8 mouse cellular contexts compared by ENCODE assay signal in genomic region chr2:18027448-18028139, GRCm38 (mm10). TPM values are rescaled to one million over a fixed set of nuclear protein-coding genes. Genes with fewer than 3 reads are reported as not detected.
A peak's percentile ranks its signal among the peaks of the same experiment; 100 is the strongest.
DNase-seq lines count a peak whose midpoint lies in the region; ATAC-seq and TF ChIP-seq lines count a peak whose summit lies in the region.

No protein-coding gene starts in this region.

- peak; percentile 85 for TF ChIP-seq CTCF in bone marrow macrophage, adult 2 months (IDR thresholded peaks at IDR 0.05; ENCODE audit: low read depth, low read length)
- TF ChIP-seq CTCF in embryonic fibroblast, embryonic 13.5 days (IDR thresholded peaks at IDR 0.05; ENCODE audit: borderline replicate concordance, insufficient read depth, low read length) = peak; percentile 64; the same call in 1 of the 2 replicates
- TF ChIP-seq CTCF in liver, adult 2 months (IDR thresholded peaks at IDR 0.05; ENCODE audit: low read depth, low read length) = peak; percentile 90

- peak; percentile 93 for DNase-seq in A20 (ENCODE audit: low read depth, low spot score)
- DNase-seq in liver, adult 2 months (ENCODE audit: extremely low read depth, low read depth, low spot score) = peak; percentile 74
- DNase-seq in splenic B cell, adult 2 months (ENCODE audit: low read depth, low spot score) = peak; percentile 91

- no peaks in the 10 kb centered on the region for H3K36me3 ChIP-seq in heart, embryonic 11.5 days (ENCODE audit: control insufficient read depth, insufficient read depth, low read length)
- no peaks in the 10 kb centered on the region for H3K36me3 ChIP-seq in kidney, embryonic 16.5 days (ENCODE audit: insufficient read depth, low read length)
- no peaks in the 10 kb centered on the region for H3K36me3 ChIP-seq in liver, adult 2 months (ENCODE audit: control insufficient read depth, insufficient read depth, low read length)
- H3K36me3 ChIP-seq in myocyte (ENCODE audit: control insufficient read depth, insufficient read depth) = no peaks in the 10 kb centered on the region
- H3K36me3 ChIP-seq in splenic B cell, adult 2 months (ENCODE audit: control insufficient read depth, insufficient read depth, low read length, poor library complexity, severe bottlenecking) = no peaks in the 10 kb centered on the region

- H3K27me3 ChIP-seq in heart, embryonic 11.5 days (ENCODE audit: control insufficient read depth, insufficient read depth, low read length) = no peaks in the 10 kb centered on the region
- no peaks in the 10 kb centered on the region for H3K27me3 ChIP-seq in kidney, embryonic 16.5 days (ENCODE audit: insufficient read depth, low read length)
- no peaks in the 10 kb centered on the region for H3K27me3 ChIP-seq in liver, adult 2 months (ENCODE audit: control insufficient read depth, insufficient read depth, low read length)
- H3K27me3 ChIP-seq in myocyte (ENCODE audit: control insufficient read depth, insufficient read depth, insufficient read length) = no peaks in the 10 kb centered on the region
- peaks cover 2% of the 10 kb centered on the region; the same call in 1 of the 2 replicates for H3K27me3 ChIP-seq in splenic B cell, adult 2 months (ENCODE audit: control insufficient read depth, insufficient read depth, low read length, poor library complexity, severe bottlenecking)

- no peak overlapping the region; the same call in 1 of the 2 replicates for H3K27ac ChIP-seq in bone marrow macrophage, adult 2 months (ENCODE audit: insufficient read depth, low read depth, low read length)
- H3K27ac ChIP-seq in embryonic fibroblast, embryonic 13.5 days (ENCODE audit: insufficient read depth, low read length) = peak overlapping the region; percentile 86
- peak overlapping the region; percentile 100 for H3K27ac ChIP-seq in heart, embryonic 11.5 days (ENCODE audit: low read depth, low read length)
- H3K27ac ChIP-seq in kidney, embryonic 16.5 days (ENCODE audit: low read length) = peak overlapping the region; percentile 100
- H3K27ac ChIP-seq in liver, adult 2 months (replicated peaks; ENCODE audit: insufficient read depth, low read depth, low read length) = peak overlapping the region; percentile 81

- peak overlapping the region; percentile 98 for H3K4me2 ChIP-seq in heart, embryonic 11.5 days
- peak overlapping the region; percentile 90 for H3K4me2 ChIP-seq in kidney, embryonic 16.5 days (replicated peaks; ENCODE audit: low read depth, low read length)
- peak overlapping the region; percentile 78 for H3K4me2 ChIP-seq in myocyte (ENCODE audit: low read depth)

- TF ChIP-seq POLR2A in bone marrow macrophage, adult 2 months (IDR thresholded peaks at IDR 0.05; ENCODE audit: borderline replicate concordance, low read depth, low read length) = no peak
- TF ChIP-seq POLR2A in embryonic fibroblast, embryonic 13.5 days (IDR thresholded peaks at IDR 0.05; ENCODE audit: low read depth, low read length) = peak; percentile 69
- TF ChIP-seq POLR2A in liver, adult 2 months (IDR thresholded peaks at IDR 0.05; ENCODE audit: extremely low read depth, insufficient read depth, low read length) = 0 out of 2 replicates have a peak, but pooled peaks have one; percentile 24
- peak; percentile 33 for TF ChIP-seq POLR2A in myocyte (IDR thresholded peaks at IDR 0.05; ENCODE audit: insufficient read length, low read depth)

- H3K9ac ChIP-seq in heart, embryonic 11.5 days (ENCODE audit: low read depth, low read length) = peak overlapping the region; percentile 98
- H3K9ac ChIP-seq in kidney, embryonic 16.5 days (replicated peaks; ENCODE audit: low read length) = peak overlapping the region; percentile 75
- peak overlapping the region; percentile 77 for H3K9ac ChIP-seq in liver, adult 2 months (ENCODE audit: low read depth, low read length)

- no peaks in the 10 kb centered on the region for H3K4me1 ChIP-seq in bone marrow macrophage, adult 2 months (ENCODE audit: control insufficient read depth, insufficient read depth, low read length)
- no peaks in the 10 kb centered on the region for H3K4me1 ChIP-seq in embryonic fibroblast, embryonic 13.5 days (ENCODE audit: control insufficient read depth, insufficient read depth, low read length)
- H3K4me1 ChIP-seq in heart, embryonic 11.5 days (ENCODE audit: control insufficient read depth, insufficient read depth, low read length) = peaks cover 21% of the 10 kb centered on the region
- H3K4me1 ChIP-seq in kidney, embryonic 16.5 days (ENCODE audit: insufficient read depth, low read length) = peaks cover 34% of the 10 kb centered on the region
- H3K4me1 ChIP-seq in liver, adult 2 months (ENCODE audit: control insufficient read depth, insufficient read depth, low read length) = 0 out of 2 replicates have a peak, but pooled peaks cover 5% of the 10 kb centered on the region

- ATAC-seq in heart, embryonic 11.5 days (replicated peaks; ENCODE audit: insufficient number of reproducible peaks, low FRiP score, low TSS enrichment) = peak; percentile 86
- peak; percentile 94 for ATAC-seq in kidney, embryonic 16.5 days (ENCODE audit: low FRiP score, low TSS enrichment)

- under 1% methylated on average over 44 of the region's 44 CpGs for WGBS in heart, embryonic 11.5 days (ENCODE audit: insufficient replicate concordance)
- WGBS in kidney, embryonic 16.5 days = under 1% methylated on average over 40 of the region's 44 CpGs
- 2% methylated on average over 44 of the region's 44 CpGs for WGBS in liver, adult 2 months

- no peaks in the 10 kb centered on the region for H3K9me3 ChIP-seq in heart, embryonic 11.5 days (replicated peaks; ENCODE audit: control insufficient read depth, low read length)
- H3K9me3 ChIP-seq in kidney, embryonic 16.5 days (ENCODE audit: low read length) = no peaks in the 10 kb centered on the region

- H3K4me3 ChIP-seq in bone marrow macrophage, adult 2 months (ENCODE audit: insufficient read depth, low read length) = peak overlapping the region; percentile 72
- peak overlapping the region; percentile 48 for H3K4me3 ChIP-seq in embryonic fibroblast, embryonic 13.5 days (ENCODE audit: insufficient read depth, low read length)
- peak overlapping the region; percentile 73 for H3K4me3 ChIP-seq in heart, embryonic 11.5 days (ENCODE audit: low read depth, low read length)
- H3K4me3 ChIP-seq in kidney, embryonic 16.5 days (ENCODE audit: low read length) = peak overlapping the region; percentile 61
- H3K4me3 ChIP-seq in liver, adult 2 months (ENCODE audit: insufficient read depth, low read depth, low read length) = peak overlapping the region; percentile 90
- H3K4me3 ChIP-seq in myocyte = peak overlapping the region; percentile 86

- peak overlapping the region; percentile 42 for H3ac ChIP-seq in myocyte (ENCODE audit: control insufficient read depth, insufficient read length)

- H3K79me2 ChIP-seq in liver, adult 2 months (ENCODE audit: control insufficient read depth, insufficient read depth, low read length) = no peaks in the 10 kb centered on the region
- no peaks in the 10 kb centered on the region for H3K79me2 ChIP-seq in myocyte (ENCODE audit: control insufficient read depth, insufficient read depth)

TF ChIP-seq in myocyte, 11 proteins besides CTCF, POLR2A, EP300 and RAD21:
- TF ChIP-seq MYOG (IDR thresholded peaks at IDR 0.05; ENCODE audit: control insufficient read depth in 1 of 3, insufficient read depth in 1 of 3, insufficient read length in 2 of 3, low read depth in 2 of 3) (peak in 1 of 3 experiments; percentile 47), POLR2AphosphoS2 (IDR thresholded peaks at IDR 0.05; ENCODE audit: insufficient read length, low read depth) (no peak), E2F4 (IDR thresholded peaks at IDR 0.05; ENCODE audit: insufficient read depth) (no peak), MYOD1 (IDR thresholded peaks at IDR 0.05; ENCODE audit: control insufficient read depth in 1 of 3, insufficient read length in 2 of 3, low read depth in 2 of 3) (peak in 1 of 3 experiments; percentile 27)

RNA-seq across cellular contexts. Expression of gene A930004D18Rik, which starts 9.9 kb away (rescaled TPM):
- not detected in 2 replicates for polyA plus RNA-seq in bone marrow macrophage, adult 2 months (2012; ENCODE audit: insufficient read depth, insufficient read length, missing spikeins)
- polyA plus RNA-seq in embryonic fibroblast, embryonic 13.5 days (2011; ENCODE audit: insufficient read length, low read depth, missing spikeins) = 6.4 and 8.6 TPM in 2 replicates
- polyA plus RNA-seq in heart, embryonic 11.5 days (2014; fragmentation: Nextera tagmentation; extraction: Ambion mirVana) = 7.1 and 9.1 TPM in 2 replicates
- polyA plus RNA-seq in kidney, embryonic 16.5 days (2015; fragmentation: Nextera tagmentation; extraction: Ambion mirVana) = 14.1 and 16.2 TPM in 2 replicates
- total RNA-seq in liver, adult 2 months (2014; rRNA removed) = 2.3 and 2.8 TPM in 2 replicates
- polyA plus RNA-seq in liver, adult 2 months (2012; rRNA removed) = 1.4 and 1.9 TPM in 2 replicates
- 1.8 TPM for polyA plus RNA-seq in myocyte (2012; fragmentation: generic; extraction: Trizol)

RNA-seq across cellular contexts. Expression of gene Skida1, which starts 21.3 kb away (rescaled TPM):
- polyA plus RNA-seq in bone marrow macrophage, adult 2 months (2012; ENCODE audit: insufficient read depth, insufficient read length, missing spikeins) = not detected in 2 replicates
- polyA plus RNA-seq in embryonic fibroblast, embryonic 13.5 days (2011; ENCODE audit: insufficient read length, low read depth, missing spikeins) = 4.4 and 8.5 TPM in 2 replicates
- 6.0 and 6.4 TPM in 2 replicates for polyA plus RNA-seq in heart, embryonic 11.5 days (2014; fragmentation: Nextera tagmentation; extraction: Ambion mirVana)
- 8.8 and 9.2 TPM in 2 replicates for polyA plus RNA-seq in kidney, embryonic 16.5 days (2015; fragmentation: Nextera tagmentation; extraction: Ambion mirVana)
- 0.47 and 1.3 TPM in 2 replicates for total RNA-seq in liver, adult 2 months (2014; rRNA removed)
- polyA plus RNA-seq in liver, adult 2 months (2012; rRNA removed) = 0.24 and 0.33 TPM in 2 replicates
- polyA plus RNA-seq in myocyte (2012; fragmentation: generic; extraction: Trizol) = 0.12 TPM

RNA-seq across cellular contexts. Expression of gene Mllt10, which starts 27.4 kb away (rescaled TPM):
- 29.4 and 32.5 TPM in 2 replicates for polyA plus RNA-seq in bone marrow macrophage, adult 2 months (2012; ENCODE audit: insufficient read depth, insufficient read length, missing spikeins)
- polyA plus RNA-seq in embryonic fibroblast, embryonic 13.5 days (2011; ENCODE audit: insufficient read length, low read depth, missing spikeins) = 49.3 and 52.0 TPM in 2 replicates
- 25.9 and 36.4 TPM in 2 replicates for polyA plus RNA-seq in heart, embryonic 11.5 days (2014; fragmentation: Nextera tagmentation; extraction: Ambion mirVana)
- polyA plus RNA-seq in kidney, embryonic 16.5 days (2015; fragmentation: Nextera tagmentation; extraction: Ambion mirVana) = 63.4 and 73.6 TPM in 2 replicates
- 18.0 and 20.4 TPM in 2 replicates for total RNA-seq in liver, adult 2 months (2014; rRNA removed)
- 15.7 and 16.7 TPM in 2 replicates for polyA plus RNA-seq in liver, adult 2 months (2012; rRNA removed)
- 12.5 TPM for polyA plus RNA-seq in myocyte (2012; fragmentation: generic; extraction: Trizol)

RNA-seq across cellular contexts. Expression of gene H2al2a, which starts 30.8 kb away (rescaled TPM):
- polyA plus RNA-seq in bone marrow macrophage, adult 2 months (2012; ENCODE audit: insufficient read depth, insufficient read length, missing spikeins) = not detected in 2 replicates
- not detected in 2 replicates for polyA plus RNA-seq in embryonic fibroblast, embryonic 13.5 days (2011; ENCODE audit: insufficient read length, low read depth, missing spikeins)
- not detected in 2 replicates for polyA plus RNA-seq in heart, embryonic 11.5 days (2014; fragmentation: Nextera tagmentation; extraction: Ambion mirVana)
- not detected in 2 replicates for polyA plus RNA-seq in kidney, embryonic 16.5 days (2015; fragmentation: Nextera tagmentation; extraction: Ambion mirVana)
- not detected in 2 replicates for total RNA-seq in liver, adult 2 months (2014; rRNA removed)
- polyA plus RNA-seq in liver, adult 2 months (2012; rRNA removed) = not detected in 2 replicates
- polyA plus RNA-seq in myocyte (2012; fragmentation: generic; extraction: Trizol) = not detected
